Mouse (Mus musculus) forebrain, embryonic 12.5 days (tissue): ENCODE data around the gene Mrpl53. TPM values are rescaled to one million over a fixed set of nuclear protein-coding genes. Genes with fewer than 3 reads are reported as not detected.

Experiments
- ATAC-seq: fragments of 200-750 bp; cut with Nextera tagmentation; 2 replicates; pipeline ENCODE4 v1.8.0; 2017; ENCODE audit warnings: moderate TSS enrichment; ENCODE audit not compliant: low FRiP score
- H3K27ac ChIP-seq: fragments of 300-500 bp; sonication (generic); 2 replicates; pipeline ENCODE4 v1.5.1; 2016; ENCODE audit warnings: mild to moderate bottlenecking
- H3K27me3 ChIP-seq: fragments of 300-500 bp; sonication (generic); 2 replicates; pipeline ENCODE4 v1.6.1; 2016; ENCODE audit warnings: mild to moderate bottlenecking
- H3K36me3 ChIP-seq: fragments of 300-500 bp; sonication (generic); replicated peaks from 2 replicates; pipeline ENCODE4 v1.6.1; 2016; ENCODE audit warnings: mild to moderate bottlenecking
- H3K4me1 ChIP-seq: fragments of 300-500 bp; sonication (generic); 2 replicates; pipeline ENCODE4 v1.6.1; 2016
- H3K4me2 ChIP-seq: fragments of 300-500 bp; sonication (generic); 2 replicates; pipeline ENCODE4 v1.6.1; 2016; ENCODE audit warnings: mild to moderate bottlenecking, moderate library complexity
- H3K4me3 ChIP-seq: fragments of 300-500 bp; sonication (generic); replicated peaks from 2 replicates; pipeline ENCODE4 v1.5.1; 2016; ENCODE audit warnings: mild to moderate bottlenecking
- H3K9ac ChIP-seq: fragments of 300-500 bp; sonication (generic); 2 replicates; pipeline ENCODE4 v1.6.1; 2016; ENCODE audit warnings: mild to moderate bottlenecking
- H3K9me3 ChIP-seq: fragments of 300-500 bp; sonication (generic); 2 replicates; pipeline ENCODE4 v1.6.1; 2016
- WGBS: fragments of 180-500 bp; shearing (Covaris S2); methylation state at CpG from one replicate; pipeline ENCODE4 v1.1.7; 2016; 5-methylcytosine and 5-hydroxymethylcytosine counted together
- polyA plus RNA-seq: library from polyadenylated mRNA; unstranded; fragments of >200 nt; fragmentation: Nextera tagmentation; extraction: Ambion mirVana; gene quantifications from 2 replicates; pipeline ENCODE4 v1.2.1, GENCODE M21; 2016

The Mrpl53 gene
- polyA plus RNA-seq, 1 experiment from 2014 or later, result 117 TPM

GRCm38 (mm10) chr6:83132176-83132919 is 23.5 kb downstream of the Mrpl53 start:
- H3K4me2 ChIP-seq, result no peak overlapping the region
- 84% methylated on average over 9 of the region's 9 CpGs for WGBS
- no peak overlapping the region for H3K27ac ChIP-seq
- H3K9me3 ChIP-seq, result no peaks in the 10 kb centered on the region
- H3K4me1 ChIP-seq, result peaks cover 19% of the 10 kb centered on the region
- peaks cover 26% of the 10 kb centered on the region for H3K27me3 ChIP-seq
- H3K4me3 ChIP-seq, result no peak overlapping the region
- ATAC-seq, result no peak
- no peak overlapping the region for H3K9ac ChIP-seq
- no peaks in the 10 kb centered on the region for H3K36me3 ChIP-seq

- WGBS, result 80% methylated on average over 3 of the region's 3 CpGs
- H3K4me2 ChIP-seq, result no peak overlapping the region
- ATAC-seq, result no peak
- no peaks in the 10 kb centered on the region for H3K9me3 ChIP-seq
- H3K9ac ChIP-seq, result no peak overlapping the region
- H3K27ac ChIP-seq, result no peak overlapping the region
- H3K4me3 ChIP-seq, result no peak overlapping the region
- no peaks in the 10 kb centered on the region for H3K36me3 ChIP-seq
- peaks cover 26% of the 10 kb centered on the region for H3K27me3 ChIP-seq
- H3K4me1 ChIP-seq, result peaks cover 38% of the 10 kb centered on the region
These were observed 25.4 kb downstream of the Mrpl53 start for GRCm38 (mm10) chr6:83134226-83134625.

- H3K27me3 ChIP-seq, result peaks cover 26% of the 10 kb centered on the region
- H3K4me3 ChIP-seq, result peak within 1 kb of the TSS; percentile 45
- H3K9me3 ChIP-seq, result no peaks in the 10 kb centered on the region
- H3K36me3 ChIP-seq, result no peaks in the 10 kb centered on the region
- peak within 1 kb of the TSS; percentile 78 for H3K9ac ChIP-seq
- WGBS, result 57% methylated on average over 7 of the region's 7 CpGs
- ATAC-seq, result no peak
- peaks cover 41% of the 10 kb centered on the region for H3K4me1 ChIP-seq
- H3K27ac ChIP-seq, result no peak within 1 kb of the TSS
- H3K4me2 ChIP-seq, result peak within 1 kb of the TSS; percentile 70
These were observed 26.2 kb downstream of the Mrpl53 start, which contains the start of gene Rtkn for GRCm38 (mm10) chr6:83134951-83135513. TSS of gene Rtkn (plus strand) at chr6:83135463.

- WGBS, result 5% methylated on average over 37 of the region's 37 CpGs
- Histone ChIP-seq H3K4me3 (peak overlapping the region; percentile 45), H3K9me3 (no peaks in the 10 kb centered on the region), H3K27ac (no peak overlapping the region), H3K27me3 (peaks cover 26% of the 10 kb centered on the region), H3K36me3 (no peaks in the 10 kb centered on the region), H3K4me2 (peak overlapping the region; percentile 70), H3K9ac (peak overlapping the region; percentile 78), H3K4me1 (peaks cover 43% of the 10 kb centered on the region)
- ATAC-seq, result no peak
These were observed 26.8 kb downstream of the Mrpl53 start for GRCm38 (mm10) chr6:83135571-83136161.

GRCm38 (mm10) chr6:83136291-83136880 is 27.5 kb downstream of the Mrpl53 start:
- H3K27ac ChIP-seq, result peak overlapping the region; percentile 93
- peaks cover 43% of the 10 kb centered on the region for H3K4me1 ChIP-seq
- peaks cover 33% of the 10 kb centered on the region for H3K27me3 ChIP-seq
- H3K36me3 ChIP-seq, result no peaks in the 10 kb centered on the region
- peak; percentile 7; the same call in 1 of the 2 replicates for ATAC-seq
- peak overlapping the region; percentile 70 for H3K4me2 ChIP-seq
- 7% methylated on average over 5 of the region's 5 CpGs for WGBS
- no peaks in the 10 kb centered on the region for H3K9me3 ChIP-seq
- peak overlapping the region; percentile 78 for H3K9ac ChIP-seq
- H3K4me3 ChIP-seq, result peak overlapping the region; percentile 45

GRCm38 (mm10) chr6:83136881-83137575 is 28.2 kb downstream of the Mrpl53 start:
- WGBS, result under 1% methylated on average over 23 of the region's 26 CpGs
- peaks cover 48% of the 10 kb centered on the region for H3K4me1 ChIP-seq

GRCm38 (mm10) chr6:83137576-83137950 is 28.7 kb downstream of the Mrpl53 start:
- Histone ChIP-seq H3K27ac (peak overlapping the region; percentile 93), H3K4me1 (peaks cover 53% of the 10 kb centered on the region), H3K4me2 (peak overlapping the region; percentile 70), H3K4me3 (peak overlapping the region; percentile 45), H3K9ac (peak overlapping the region; percentile 78), H3K36me3 (no peaks in the 10 kb centered on the region), H3K9me3 (no peaks in the 10 kb centered on the region), H3K27me3 (peaks cover 45% of the 10 kb centered on the region)
- ATAC-seq, result peak; percentile 63
- WGBS, result 1% methylated on average over 12 of the region's 12 CpGs

More at GRCm38 (mm10) chr6:83136881-83137575, 28.2 kb downstream of the Mrpl53 start:
- peak; percentile 71 for ATAC-seq
- peaks cover 40% of the 10 kb centered on the region for H3K27me3 ChIP-seq
- H3K4me2 ChIP-seq, result peak overlapping the region; percentile 70
- no peaks in the 10 kb centered on the region for H3K36me3 ChIP-seq
- H3K9me3 ChIP-seq, result no peaks in the 10 kb centered on the region
- peak overlapping the region; percentile 93 for H3K27ac ChIP-seq
- H3K9ac ChIP-seq, result peak overlapping the region; percentile 78
- H3K4me3 ChIP-seq, result peak overlapping the region; percentile 45

- Histone ChIP-seq H3K27ac (peak overlapping the region; percentile 93), H3K4me1 (peaks cover 55% of the 10 kb centered on the region), H3K9ac (peak overlapping the region; percentile 78), H3K36me3 (no peaks in the 10 kb centered on the region), H3K4me3 (peak overlapping the region; percentile 45), H3K4me2 (peak overlapping the region; percentile 70), H3K27me3 (peaks cover 46% of the 10 kb centered on the region), H3K9me3 (no peaks in the 10 kb centered on the region)
- peak; percentile 56 for ATAC-seq
- 0% methylated on average over 11 of the region's 11 CpGs for WGBS
These were observed 29.2 kb downstream of the Mrpl53 start for GRCm38 (mm10) chr6:83138056-83138455.

GRCm38 (mm10) chr6:83140044-83140443 is 31.2 kb downstream of the Mrpl53 start:
- no peak overlapping the region for H3K4me2 ChIP-seq
- H3K4me1 ChIP-seq, result peaks cover 55% of the 10 kb centered on the region
- H3K9ac ChIP-seq, result no peak overlapping the region
- no peak overlapping the region for H3K27ac ChIP-seq
- WGBS, result 95% methylated on average over 8 of the region's 8 CpGs
- H3K36me3 ChIP-seq, result no peaks in the 10 kb centered on the region
- H3K4me3 ChIP-seq, result no peak overlapping the region
- no peak for ATAC-seq
- peaks cover 39% of the 10 kb centered on the region for H3K27me3 ChIP-seq
- no peaks in the 10 kb centered on the region for H3K9me3 ChIP-seq

- no peaks in the 10 kb centered on the region for H3K36me3 ChIP-seq
- no peak for ATAC-seq
- peak overlapping the region; percentile 65 for H3K4me2 ChIP-seq
- H3K27me3 ChIP-seq, result peaks cover 24% of the 10 kb centered on the region
- H3K4me1 ChIP-seq, result peaks cover 43% of the 10 kb centered on the region
- WGBS, result 46% methylated on average over 4 of the region's 4 CpGs
- peak overlapping the region; percentile 51; the same call in 1 of the 2 replicates for H3K9ac ChIP-seq
- H3K9me3 ChIP-seq, result no peaks in the 10 kb centered on the region
- H3K27ac ChIP-seq, result no peak overlapping the region
- H3K4me3 ChIP-seq, result peak overlapping the region; percentile 34; the same call in 1 of the 2 replicates
These were observed 32.8 kb downstream of the Mrpl53 start for GRCm38 (mm10) chr6:83141636-83142035.

- no peaks in the 10 kb centered on the region for H3K9me3 ChIP-seq
- ATAC-seq, result no peak
- peak overlapping the region; percentile 65 for H3K4me2 ChIP-seq
- peaks cover 20% of the 10 kb centered on the region for H3K27me3 ChIP-seq
- WGBS, result 3% methylated on average over 41 of the region's 41 CpGs
- H3K27ac ChIP-seq, result no peak overlapping the region
- H3K4me1 ChIP-seq, result peaks cover 37% of the 10 kb centered on the region
- peak overlapping the region; percentile 51 for H3K9ac ChIP-seq
- H3K4me3 ChIP-seq, result peak overlapping the region; percentile 34
- H3K36me3 ChIP-seq, result no peaks in the 10 kb centered on the region
These were observed 33.4 kb downstream of the Mrpl53 start for GRCm38 (mm10) chr6:83142211-83142731.
